Mouse (Mus musculus) Muller cell, postnatal 12 days (primary cell): ENCODE measurements around the gene Phactr1.
"Not testable (repeated sequence)": the region's sequence is repeated elsewhere in the genome, so short reads cannot be mapped to it uniquely, and the experiment has no call there.

ENCODE experiments used
- DNase-seq: peaks from one replicate; pipeline ENCODE4 v3.0.0-alpha.2; 2015; ENCODE audit errors: inconsistent ontology term

Phactr1 gene

GRCm38 (mm10) chr13:42920062-42920461 lies 239.6 kb downstream of the Phactr1 start:
- DNase-seq: no peak

GRCm38 (mm10) chr13:42921769-42922450 lies 241.5 kb downstream of the Phactr1 start:
- no peak for DNase-seq

- no peak for DNase-seq
Observed at GRCm38 (mm10) chr13:42927778-42928177, 247.4 kb downstream of the Phactr1 start.

- peak; percentile 27 for DNase-seq
Observed at GRCm38 (mm10) chr13:42929529-42930235, 249.3 kb downstream of the Phactr1 start.

- no peak for DNase-seq
Observed at GRCm38 (mm10) chr13:42932046-42932445, 251.6 kb downstream of the Phactr1 start.

GRCm38 (mm10) chr13:42934538-42935126 lies 254.2 kb downstream of the Phactr1 start:
- DNase-seq: peak; percentile 77

GRCm38 (mm10) chr13:42937871-42938270 lies 257.4 kb downstream of the Phactr1 start:
- DNase-seq: peak; percentile 52

GRCm38 (mm10) chr13:42938346-42938745 lies 257.9 kb downstream of the Phactr1 start:
- DNase-seq: no peak

GRCm38 (mm10) chr13:42940271-42940670 lies 259.8 kb downstream of the Phactr1 start:
- no peak for DNase-seq

GRCm38 (mm10) chr13:42944106-42944505 lies 263.7 kb downstream of the Phactr1 start:
- DNase-seq: no peak

GRCm38 (mm10) chr13:42945201-42945600 lies 264.8 kb downstream of the Phactr1 start:
- not testable (repeated sequence) for DNase-seq

GRCm38 (mm10) chr13:42948717-42949265 lies 268.4 kb downstream of the Phactr1 start:
- DNase-seq: peak; percentile 48

- peak; percentile 35 for DNase-seq
Observed at GRCm38 (mm10) chr13:42949336-42949735, 268.9 kb downstream of the Phactr1 start.

- DNase-seq: no peak
Observed at GRCm38 (mm10) chr13:42950056-42950455, 269.6 kb downstream of the Phactr1 start.

GRCm38 (mm10) chr13:42952037-42952721 lies 271.8 kb downstream of the Phactr1 start:
- DNase-seq: no peak

- no peak for DNase-seq
Observed at GRCm38 (mm10) chr13:42953071-42953470, 272.6 kb downstream of the Phactr1 start.

GRCm38 (mm10) chr13:42954116-42954515 lies 273.7 kb downstream of the Phactr1 start:
- no peak for DNase-seq

- DNase-seq: no peak
Observed at GRCm38 (mm10) chr13:42956327-42956726, 275.9 kb downstream of the Phactr1 start.

GRCm38 (mm10) chr13:42957856-42958255 lies 277.4 kb downstream of the Phactr1 start:
- no peak for DNase-seq

GRCm38 (mm10) chr13:42958867-42959266 lies 278.4 kb downstream of the Phactr1 start:
- no peak for DNase-seq

GRCm38 (mm10) chr13:42961561-42961960 lies 281.1 kb downstream of the Phactr1 start:
- no peak for DNase-seq

- no peak for DNase-seq
Observed at GRCm38 (mm10) chr13:42968537-42968936, 288.1 kb downstream of the Phactr1 start.
